10 mouse cellular contexts compared by ENCODE assay signal in the genomic region with DNA sequence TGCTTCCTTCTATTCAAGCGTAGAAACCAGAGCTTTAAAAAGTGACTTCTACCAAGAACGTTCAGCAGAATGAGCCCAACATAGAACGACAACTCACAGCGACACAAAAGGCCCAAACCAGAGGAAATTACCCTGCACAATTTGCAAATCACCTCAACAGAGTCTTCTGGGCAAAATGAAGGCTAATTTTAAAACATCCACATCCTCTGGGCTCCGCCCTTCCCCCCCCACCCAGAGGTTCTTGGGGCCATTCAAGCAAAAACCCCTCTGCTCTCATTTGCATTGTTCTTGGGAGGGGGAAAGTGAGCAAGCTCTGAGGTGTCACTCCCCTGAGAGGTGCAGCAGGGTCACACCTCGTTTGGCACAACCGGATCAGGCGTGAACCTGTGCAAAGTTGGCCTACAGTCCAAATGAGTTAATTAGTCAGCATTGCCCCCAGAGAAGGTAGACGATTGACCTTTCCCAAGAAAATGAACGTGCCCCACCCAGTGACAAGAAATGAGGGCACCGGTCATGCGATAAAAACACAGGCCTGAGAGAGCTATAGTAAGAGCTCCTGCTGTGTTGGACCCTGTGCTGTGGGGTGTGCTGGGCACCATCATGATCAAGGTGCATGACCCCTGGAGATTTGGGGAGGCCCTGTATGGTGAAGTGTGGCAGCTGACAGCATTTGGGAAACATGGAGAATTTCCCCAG.
DNase-seq lines count a peak whose midpoint lies in the region; ATAC-seq lines count a peak whose summit lies in the region.
"Had no signal": no experiment of that assay in that cellular context is flagged by ENCODE, and none has a peak within 500 bp of the region (broad histone marks: within the 10 kb centered on the region; RNA-seq: fewer than 3 reads in every experiment).

No protein-coding gene starts in this region.

- H3K9me3 ChIP-seq in kidney, embryonic 14.5 days (ENCODE audit: control insufficient read depth, low read length): no peaks in the 10 kb centered on the region
- H3K9me3 ChIP-seq: neural tube, embryonic 12.5 days had no signal

- no peak overlapping the region for H3K4me2 ChIP-seq in kidney, embryonic 14.5 days (replicated peaks; ENCODE audit: low read depth, low read length)
- H3K4me2 ChIP-seq: neural tube, embryonic 12.5 days had no signal

- no peak overlapping the region for H3K4me3 ChIP-seq in kidney, embryonic 14.5 days (ENCODE audit: low read length)
- H3K4me3 ChIP-seq: neural tube, embryonic 12.5 days had no signal

- ATAC-seq in kidney, embryonic 14.5 days (ENCODE audit: low FRiP score, low TSS enrichment): no peak
- ATAC-seq in frontal cortex, adult (ENCODE audit: low TSS enrichment): no peak
- ATAC-seq: forebrain, embryonic 16.5 days had no signal

- H3K4me1 ChIP-seq in kidney, embryonic 14.5 days (ENCODE audit: control insufficient read depth, insufficient read depth, low read length): peaks cover 26% of the 10 kb centered on the region

- no peaks in the 10 kb centered on the region for H3K27me3 ChIP-seq in kidney, embryonic 14.5 days (ENCODE audit: control insufficient read depth, insufficient read depth, low read length)
- H3K27me3 ChIP-seq: neural tube, embryonic 12.5 days had no signal

- no peak overlapping the region for H3K27ac ChIP-seq in kidney, embryonic 14.5 days (ENCODE audit: low read depth, low read length)
- H3K27ac ChIP-seq: macrophage; neural tube, embryonic 12.5 days had no signal

- 30% methylated on average over 12 of the region's 12 CpGs for WGBS in kidney, embryonic 14.5 days

- no peak overlapping the region for H3K9ac ChIP-seq in kidney, embryonic 14.5 days (ENCODE audit: low read depth, low read length)
- H3K9ac ChIP-seq: neural tube, embryonic 12.5 days had no signal

- peak; percentile 30 for DNase-seq in kidney, adult 9 months
- peak; percentile 51 for DNase-seq in c-Kit-positive CD71-positive TER-119-negative erythroid progenitor cells, embryonic 14.5 days (ENCODE audit: low read depth)
- peak; percentile 80 for DNase-seq in liver
- DNase-seq in spleen, postnatal 4 days (ENCODE audit: low spot score in 2 of 2): peak; percentile 64 to 76
- no peak for DNase-seq in neural tube, embryonic 10.5 days (ENCODE audit: extremely low spot score, low spot score)

- H3K36me3 ChIP-seq in kidney, embryonic 14.5 days (ENCODE audit: control insufficient read depth, insufficient read depth, low read length): no peaks in the 10 kb centered on the region
- H3K36me3 ChIP-seq: neural tube, embryonic 12.5 days had no signal
